9 mouse cellular contexts compared by ENCODE assay signal in genomic region chr11:87276240-87276985, GRCm38 (mm10).
A peak's percentile ranks its signal among the peaks of the same experiment; 100 is the strongest.
DNase-seq lines count a peak whose midpoint lies in the region; ATAC-seq lines count a peak whose summit lies in the region.
"Had no signal": no experiment of that assay in that cellular context is flagged by ENCODE, and none has a peak within 500 bp of the region (broad histone marks: within the 10 kb centered on the region; RNA-seq: fewer than 3 reads in every experiment).

No protein-coding gene starts in this region.

- H3K27me3 ChIP-seq in forebrain, embryonic 13.5 days = no peaks in the 10 kb centered on the region
- H3K27me3 ChIP-seq in liver, embryonic 15.5 days = no peaks in the 10 kb centered on the region
- no peaks in the 10 kb centered on the region for H3K27me3 ChIP-seq in stomach, embryonic 16.5 days (ENCODE audit: control insufficient read depth, insufficient read depth, low read length)

- peaks cover 35% of the 10 kb centered on the region for H3K4me1 ChIP-seq in forebrain, embryonic 13.5 days
- peaks cover 18% of the 10 kb centered on the region for H3K4me1 ChIP-seq in liver, embryonic 15.5 days (replicated peaks)
- H3K4me1 ChIP-seq in stomach, embryonic 16.5 days (ENCODE audit: control insufficient read depth, insufficient read depth, low read length) = peaks cover 6% of the 10 kb centered on the region; the same call in 1 of the 2 replicates

- no peaks in the 10 kb centered on the region for H3K36me3 ChIP-seq in forebrain, embryonic 13.5 days (ENCODE audit: poor library complexity, severe bottlenecking)
- H3K36me3 ChIP-seq in liver, embryonic 15.5 days (replicated peaks) = no peaks in the 10 kb centered on the region
- no peaks in the 10 kb centered on the region for H3K36me3 ChIP-seq in stomach, embryonic 16.5 days (ENCODE audit: control insufficient read depth, insufficient read depth, low read length)

- H3K4me3 ChIP-seq in forebrain, embryonic 13.5 days = no peak overlapping the region
- H3K4me3 ChIP-seq in liver, embryonic 15.5 days (replicated peaks) = no peak overlapping the region
- no peak overlapping the region for H3K4me3 ChIP-seq in stomach, embryonic 16.5 days (replicated peaks; ENCODE audit: low read length)
- H3K4me3 ChIP-seq: erythroblast, embryonic 14.5 days had no signal

- ATAC-seq in CD4-positive, CD25-positive, alpha-beta regulatory T cell, adult 4 months = no peak
- ATAC-seq in forebrain, embryonic 13.5 days = peak; percentile 78; the same call in 1 of the 2 replicates
- ATAC-seq in liver, embryonic 15.5 days (ENCODE audit: insufficient read depth) = no peak
- no peak for ATAC-seq in stomach, embryonic 16.5 days (ENCODE audit: insufficient read depth, low FRiP score)

- H3K9ac ChIP-seq in forebrain, embryonic 13.5 days = peak overlapping the region; percentile 18; the same call in 1 of the 2 replicates
- no peak overlapping the region for H3K9ac ChIP-seq in liver, embryonic 15.5 days
- H3K9ac ChIP-seq in stomach, embryonic 16.5 days (ENCODE audit: low read length) = no peak overlapping the region

- WGBS in forebrain, embryonic 13.5 days = 1% methylated on average over 5 of the region's 5 CpGs
- 2% methylated on average over 5 of the region's 5 CpGs for WGBS in liver, embryonic 15.5 days (ENCODE audit: insufficient replicate concordance)
- 2% methylated on average over 5 of the region's 5 CpGs for WGBS in stomach, embryonic 16.5 days

- peak; percentile 3 for DNase-seq in CD4-positive, CD25-positive, alpha-beta regulatory T cell, adult 2 months (ENCODE audit: low read depth, low spot score)
- DNase-seq in A20 (ENCODE audit: low read depth, low spot score) = peak; percentile 55
- DNase-seq in adrenal gland, postnatal 4 days (ENCODE audit: low spot score in 2 of 2) = no peak
- no peak for DNase-seq in c-Kit-positive CD71-positive TER-119-positive erythroid progenitor cells, embryonic 14.5 days (ENCODE audit: low spot score)

- peak overlapping the region; percentile 68 for H3K27ac ChIP-seq in forebrain, embryonic 13.5 days
- no peak overlapping the region for H3K27ac ChIP-seq in liver, embryonic 15.5 days (replicated peaks)
- H3K27ac ChIP-seq in stomach, embryonic 16.5 days (ENCODE audit: low read length) = no peak overlapping the region

- H3K4me2 ChIP-seq in forebrain, embryonic 13.5 days = no peak overlapping the region
- peak overlapping the region; percentile 41 for H3K4me2 ChIP-seq in liver, embryonic 15.5 days
- peak overlapping the region; percentile 7; the same call in 1 of the 2 replicates for H3K4me2 ChIP-seq in stomach, embryonic 16.5 days (ENCODE audit: low read depth, low read length)

- no peaks in the 10 kb centered on the region for H3K9me3 ChIP-seq in forebrain, embryonic 13.5 days (replicated peaks)
- no peaks in the 10 kb centered on the region for H3K9me3 ChIP-seq in liver, embryonic 15.5 days (replicated peaks)
- H3K9me3 ChIP-seq in stomach, embryonic 16.5 days (replicated peaks; ENCODE audit: control insufficient read depth, low read length) = no peaks in the 10 kb centered on the region

Comparison
In these comparisons a context has a peak if more than half of its experiments do, and no peak if none do; other contexts are left out.
1. DNase-seq: peak in CD4-positive, CD25-positive, alpha-beta regulatory T cell, adult 2 months (single experiment) and A20 (single experiment); none in adrenal gland, postnatal 4 days (0 of 2) and c-Kit-positive CD71-positive TER-119-positive erythroid progenitor cells, embryonic 14.5 days (single experiment).